Comparison of ENCODE assay signal across 26 mouse cellular contexts in the genomic region with DNA sequence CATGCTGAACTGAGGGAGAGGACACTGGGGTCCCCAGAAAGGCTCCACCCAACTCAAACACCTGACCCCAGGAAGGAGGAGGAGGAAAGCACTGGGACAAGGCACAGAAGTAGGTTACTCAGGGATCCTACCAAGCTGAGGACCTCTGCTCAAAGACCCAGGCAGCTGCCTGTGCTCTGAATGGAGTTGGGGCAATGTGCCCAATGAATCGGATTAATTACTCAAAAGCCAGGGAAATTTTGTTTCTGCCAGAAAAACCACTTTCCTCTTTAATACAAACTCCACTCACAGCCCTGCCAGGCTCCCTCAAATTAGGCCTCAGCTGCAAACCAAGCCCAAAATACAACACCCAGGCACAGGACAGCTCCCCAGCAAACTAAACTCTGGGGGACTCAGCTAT. TPM values are rescaled to one million over a fixed set of nuclear protein-coding genes. Genes with fewer than 3 reads are reported as not detected.
DNase-seq lines count a peak whose midpoint lies in the region; ATAC-seq and TF ChIP-seq lines count a peak whose summit lies in the region.
"Had no signal": no experiment of that assay in that cellular context is flagged by ENCODE, and none has a peak within 500 bp of the region (broad histone marks: within the 10 kb centered on the region; RNA-seq: fewer than 3 reads in every experiment).

No protein-coding gene starts in this region.

- H3K4me2 ChIP-seq in forebrain, embryonic 15.5 days (replicated peaks): no peak overlapping the region
- H3K4me2 ChIP-seq: embryonic facial prominence, embryonic 12.5 days; hindbrain, embryonic 12.5 days; intestine, embryonic 15.5 days; limb, embryonic 15.5 days; liver, embryonic 15.5 days; midbrain, embryonic 11.5 days; neural tube, embryonic 13.5 days had no signal

- TF ChIP-seq POLR2A in brain, embryonic 14.5 days (IDR thresholded peaks at IDR 0.05; ENCODE audit: borderline replicate concordance, extremely low read depth, insufficient read depth, insufficient read length, poor library complexity, severe bottlenecking): no peak

- DNase-seq in layer of hippocampus, adult 2 months (ENCODE audit: low spot score in 2 of 2): peak; percentile 35 to 51
- no peak for DNase-seq in layer of hippocampus, postnatal 25 days (ENCODE audit: extremely low spot score in 1 of 2, low spot score in 1 of 2)
- DNase-seq in brain, embryonic 14.5 days (ENCODE audit: low read depth): peak; percentile 73
- peak; percentile 26 to 63 for DNase-seq in left cerebral cortex, postnatal 25 days (ENCODE audit: low spot score in 2 of 2)
- DNase-seq in adrenal gland, adult 18-20 months (ENCODE audit: low spot score in 2 of 2): no peak
- no peak for DNase-seq in heart, adult 11 months
- DNase-seq: cerebellum, adult 9-10 months; gastrocnemius, postnatal 25 days; kidney, postnatal 36 days had no signal

- 12% methylated on average over 1 of the region's 1 CpGs for WGBS in forebrain, embryonic 15.5 days

- ATAC-seq in forebrain, embryonic 15.5 days (replicated peaks): no peak; the same call in 1 of the 2 replicates
- ATAC-seq: intestine, embryonic 15.5 days had no signal

- H3K27me3 ChIP-seq in forebrain, embryonic 15.5 days: no peaks in the 10 kb centered on the region
- H3K27me3 ChIP-seq: embryonic facial prominence, embryonic 12.5 days; hindbrain, embryonic 12.5 days; intestine, embryonic 15.5 days; limb, embryonic 15.5 days; liver, embryonic 15.5 days; neural tube, embryonic 13.5 days had no signal

- no peaks in the 10 kb centered on the region for H3K9me3 ChIP-seq in forebrain, embryonic 15.5 days
- H3K9me3 ChIP-seq: embryonic facial prominence, embryonic 12.5 days; hindbrain, embryonic 12.5 days; intestine, embryonic 15.5 days; limb, embryonic 15.5 days; liver, embryonic 15.5 days; neural tube, embryonic 13.5 days had no signal

- H3K4me3 ChIP-seq in layer of hippocampus, adult 2 months: no peak overlapping the region
- no peak overlapping the region for H3K4me3 ChIP-seq in forebrain, embryonic 15.5 days
- H3K4me3 ChIP-seq: embryonic facial prominence, embryonic 12.5 days; erythroblast, embryonic 14.5 days; hindbrain, embryonic 12.5 days; intestine, embryonic 15.5 days; limb, embryonic 15.5 days; liver, embryonic 15.5 days; neural tube, embryonic 13.5 days had no signal

- no peak overlapping the region for H3K9ac ChIP-seq in forebrain, embryonic 15.5 days (replicated peaks)
- H3K9ac ChIP-seq: embryonic facial prominence, embryonic 12.5 days; hindbrain, embryonic 12.5 days; intestine, embryonic 15.5 days; limb, embryonic 15.5 days; liver, embryonic 15.5 days; neural tube, embryonic 13.5 days had no signal

- peak overlapping the region; percentile 50 for H3K27ac ChIP-seq in layer of hippocampus, adult 2 months
- peak overlapping the region; percentile 52; the same call in 1 of the 2 replicates for H3K27ac ChIP-seq in forebrain, embryonic 15.5 days (replicated peaks)
- H3K27ac ChIP-seq: embryonic facial prominence, embryonic 12.5 days; hindbrain, embryonic 12.5 days; intestine, embryonic 15.5 days; limb, embryonic 15.5 days; liver, embryonic 15.5 days; neural tube, embryonic 13.5 days; stomach, postnatal 0 days had no signal

- TF ChIP-seq CTCF in layer of hippocampus, adult 2 months (conservative IDR thresholded peaks at IDR 0.05): no peak
- no peak for TF ChIP-seq CTCF in brain, embryonic 14.5 days (IDR thresholded peaks at IDR 0.05; ENCODE audit: borderline replicate concordance, extremely low read depth, insufficient read depth, insufficient read length)

- peaks cover 12% of the 10 kb centered on the region for H3K4me1 ChIP-seq in forebrain, embryonic 15.5 days
- H3K4me1 ChIP-seq: embryonic facial prominence, embryonic 12.5 days; hindbrain, embryonic 12.5 days; intestine, embryonic 15.5 days; liver, embryonic 15.5 days; neural tube, embryonic 13.5 days had no signal

- no peaks in the 10 kb centered on the region for H3K36me3 ChIP-seq in forebrain, embryonic 15.5 days
- H3K36me3 ChIP-seq: embryonic facial prominence, embryonic 12.5 days; hindbrain, embryonic 12.5 days; intestine, embryonic 15.5 days; limb, embryonic 15.5 days; liver, embryonic 15.5 days; neural tube, embryonic 13.5 days had no signal

- intact Hi-C loops in left cerebral cortex, postnatal 25 days (cut with DNase I): loop anchor here (10.0 kb wide), 1 partner anchor 162 kb away; no protein-coding TSS in a partner anchor

RNA-seq across cellular contexts. Expression of gene Sohlh1, which starts 4.3 kb away (rescaled TPM):
- total RNA-seq in layer of hippocampus, adult 2 months (2021): not detected
- total RNA-seq in layer of hippocampus, postnatal 25 days (2021): not detected
- not detected in 2 replicates for polyA plus RNA-seq in brain, embryonic 14.5 days (2012; rRNA removed)
- polyA plus RNA-seq in forebrain, embryonic 15.5 days (2015; fragmentation: Nextera tagmentation; extraction: Ambion mirVana): not detected in 2 replicates
- total RNA-seq in left cerebral cortex, postnatal 25 days (2021): not detected
- total RNA-seq in adrenal gland, adult 18-20 months (2021): not detected
- total RNA-seq: adrenal gland, adult 2 months; gastrocnemius, postnatal 25 days; heart, adult 8-10 months had no signal
- polyA plus RNA-seq: adrenal gland, adult 2 months; C2C12; embryonic facial prominence, embryonic 12.5 days; erythroblast, embryonic 14.5 days; heart, postnatal 0 days; hindbrain, embryonic 12.5 days; intestine, embryonic 15.5 days; kidney, embryonic 14.5 days; limb, embryonic 15.5 days; liver, embryonic 15.5 days; lung, embryonic 16.5 days; midbrain, embryonic 11.5 days; neural tube, embryonic 13.5 days had no signal

RNA-seq across cellular contexts. Expression of gene Lcn9, which starts 19.8 kb away (rescaled TPM):
- not detected for total RNA-seq in layer of hippocampus, adult 2 months (2021)
- total RNA-seq in layer of hippocampus, postnatal 25 days (2021): not detected
- not detected in 2 replicates for polyA plus RNA-seq in brain, embryonic 14.5 days (2012; rRNA removed)
- polyA plus RNA-seq in forebrain, embryonic 15.5 days (2015; fragmentation: Nextera tagmentation; extraction: Ambion mirVana): not detected in 2 replicates
- total RNA-seq in left cerebral cortex, postnatal 25 days (2021): not detected
- total RNA-seq in adrenal gland, adult 18-20 months (2021): not detected
- total RNA-seq: adrenal gland, adult 2 months; gastrocnemius, postnatal 25 days; heart, adult 8-10 months had no signal
- polyA plus RNA-seq: adrenal gland, adult 2 months; C2C12; embryonic facial prominence, embryonic 12.5 days; erythroblast, embryonic 14.5 days; heart, postnatal 0 days; hindbrain, embryonic 12.5 days; intestine, embryonic 15.5 days; kidney, embryonic 14.5 days; limb, embryonic 15.5 days; liver, embryonic 15.5 days; lung, embryonic 16.5 days; midbrain, embryonic 11.5 days; neural tube, embryonic 13.5 days; stomach, postnatal 0 days had no signal

RNA-seq across cellular contexts. Expression of gene Kcnt1, which starts 20.8 kb away (rescaled TPM):
- 10 to 100 TPM; 44.5 to 48.4 TPM for total RNA-seq in layer of hippocampus, adult 2 months (2021)
- total RNA-seq in layer of hippocampus, postnatal 25 days (2021): 10 to 100 TPM; 33.6 to 37.2 TPM
- 52.1 and 60.1 TPM in 2 replicates for polyA plus RNA-seq in brain, embryonic 14.5 days (2012; rRNA removed)
- 6.2 and 7.7 TPM in 2 replicates for polyA plus RNA-seq in forebrain, embryonic 15.5 days (2015; fragmentation: Nextera tagmentation; extraction: Ambion mirVana)
- 100 to 1,000 TPM; 111 to 130 TPM for total RNA-seq in left cerebral cortex, postnatal 25 days (2021)
- total RNA-seq in adrenal gland, adult 18-20 months (2021): 1 to 10 TPM; 3.7 to 3.8 TPM
- polyA plus RNA-seq: C2C12; erythroblast, embryonic 14.5 days; liver, embryonic 15.5 days had no signal

RNA-seq across cellular contexts. Expression of gene Glt6d1, which starts 27.1 kb away (rescaled TPM):
- total RNA-seq in layer of hippocampus, adult 2 months (2021): not detected
- total RNA-seq in layer of hippocampus, postnatal 25 days (2021): not detected
- not detected in 2 replicates for polyA plus RNA-seq in brain, embryonic 14.5 days (2012; rRNA removed)
- polyA plus RNA-seq in forebrain, embryonic 15.5 days (2015; fragmentation: Nextera tagmentation; extraction: Ambion mirVana): not detected in 2 replicates
- total RNA-seq in left cerebral cortex, postnatal 25 days (2021): not detected
- not detected for total RNA-seq in adrenal gland, adult 18-20 months (2021)
- total RNA-seq: adrenal gland, adult 2 months; gastrocnemius, postnatal 25 days; heart, adult 8-10 months had no signal
- polyA plus RNA-seq: adrenal gland, adult 2 months; C2C12; embryonic facial prominence, embryonic 12.5 days; erythroblast, embryonic 14.5 days; heart, postnatal 0 days; hindbrain, embryonic 12.5 days; intestine, embryonic 15.5 days; kidney, embryonic 14.5 days; limb, embryonic 15.5 days; liver, embryonic 15.5 days; lung, embryonic 16.5 days; midbrain, embryonic 11.5 days; neural tube, embryonic 13.5 days; stomach, postnatal 0 days; thymus, postnatal 0 days had no signal

Comparison
In these comparisons a context has a peak if more than half of its experiments do, and no peak if none do; other contexts are left out.
1. DNase-seq: peak in layer of hippocampus, adult 2 months (2 of 2), brain, embryonic 14.5 days (single experiment) and left cerebral cortex, postnatal 25 days (2 of 2); none in layer of hippocampus, postnatal 25 days (0 of 2), adrenal gland, adult 18-20 months (0 of 2) and heart, adult 11 months (single experiment).
2. RNA of gene Kcnt1, which starts 20.8 kb away (total RNA-seq): 111 to 130 TPM in left cerebral cortex, postnatal 25 days, 44.5 to 48.4 TPM in layer of hippocampus, adult 2 months and 33.6 to 37.2 TPM in layer of hippocampus, postnatal 25 days; 3.7 to 3.8 TPM in adrenal gland, adult 18-20 months; every median in the first group is over 4 times any median in the second.